Mouse (Mus musculus) spleen, adult 2 months (tissue): Measurements from ENCODE around the gene Ccdc57. TPM values are rescaled to one million over a fixed set of nuclear protein-coding genes. Genes with fewer than 3 reads are reported as not detected.
"Not testable (repeated sequence)": the region's sequence is repeated elsewhere in the genome, so short reads cannot be mapped to it uniquely, and the experiment has no call there.

Experiments
- DNase-seq, 2 experiments: peaks; one replicate each; pipeline versions ENCODE4 v3.0.0 to v3.0.0-alpha.2; 2012 to 2021; ENCODE audit warnings: low spot score in 2 of 2, low read depth in 1 of 2
- H3K27ac ChIP-seq: fragments of 200-500 bp; 2 replicates; pipeline ENCODE4 v1.5.1; 2012; ENCODE audit warnings: low read length, inconsistent platforms; ENCODE audit not compliant: insufficient read depth
- H3K27me3 ChIP-seq: fragments of 200-500 bp; 2 replicates; pipeline ENCODE4 v1.6.1; 2012; ENCODE audit warnings: mild to moderate bottlenecking, moderate library complexity, low read length, inconsistent platforms; ENCODE audit not compliant: control insufficient read depth, insufficient read depth
- H3K36me3 ChIP-seq: fragments of 200-500 bp; 2 replicates; pipeline ENCODE4 v1.6.1; 2012; ENCODE audit warnings: mild to moderate bottlenecking, low read length, inconsistent platforms; ENCODE audit not compliant: control insufficient read depth, insufficient read depth
- H3K4me1 ChIP-seq: fragments of 200-500 bp; 2 replicates; pipeline ENCODE4 v1.6.1; 2011; ENCODE audit warnings: inconsistent platforms; ENCODE audit not compliant: control insufficient read depth, insufficient read depth, insufficient read length
- H3K4me3 ChIP-seq: fragments of 200-500 bp; 2 replicates; pipeline ENCODE4 v1.5.1; 2011; ENCODE audit warnings: mild to moderate bottlenecking, inconsistent platforms; ENCODE audit not compliant: insufficient read depth, insufficient read length; ENCODE audit errors: extremely low read depth
- CTCF ChIP-seq: fragments of 200-500 bp; IDR thresholded peaks from 2 replicates; pipeline ENCODE4 v1.5.1; 2011; ENCODE audit warnings: mild to moderate bottlenecking, inconsistent platforms; ENCODE audit not compliant: insufficient read depth, insufficient read length, insufficient replicate concordance; ENCODE audit errors: extremely low read depth
- POLR2A ChIP-seq: fragments of 200-500 bp; IDR thresholded peaks from 2 replicates; pipeline ENCODE4 v1.6.1; 2011; ENCODE audit warnings: low read depth, low read length, inconsistent platforms
- WGBS: fragments of 180-500 bp; shearing (Covaris S2); methylation state at CpG from one replicate; pipeline ENCODE4 v1.1.7; 2018; 5-methylcytosine and 5-hydroxymethylcytosine counted together
- polyA plus RNA-seq: library from polyadenylated mRNA; depleted of rRNA; stranded (reverse); fragments of >200 nt; gene quantifications from 2 replicates; pipeline ENCODE4 v1.2.3, GENCODE M21; 2012

Ccdc57 gene
- polyA plus RNA-seq, 1 experiment: 0.78 TPM

GRCm38 (mm10) chr11:120833555-120834280, 99.0 kb downstream of the Ccdc57 start:
- WGBS: 85% methylated on average over 8 of the region's 8 CpGs
- no peak for DNase-seq
- TF ChIP-seq CTCF: no peak
- no peak for TF ChIP-seq POLR2A
- no peaks in the 10 kb centered on the region for H3K4me1 ChIP-seq
- H3K4me3 ChIP-seq: no peak overlapping the region
- no peaks in the 10 kb centered on the region for H3K36me3 ChIP-seq
- H3K27me3 ChIP-seq: no peaks in the 10 kb centered on the region
- no peak overlapping the region for H3K27ac ChIP-seq

- WGBS: 89% methylated on average over 5 of the region's 5 CpGs
- H3K36me3 ChIP-seq, DNase-seq, H3K27ac ChIP-seq, H3K4me1 ChIP-seq, H3K4me3 ChIP-seq, H3K27me3 ChIP-seq: not testable (repeated sequence)
These were observed 99.7 kb downstream of the Ccdc57 start for GRCm38 (mm10) chr11:120832962-120833361.

GRCm38 (mm10) chr11:120831659-120832440, 100.8 kb downstream of the Ccdc57 start:
- no peaks in the 10 kb centered on the region for H3K4me1 ChIP-seq
- H3K4me3 ChIP-seq: no peak overlapping the region
- no peak for DNase-seq
- WGBS: 87% methylated on average over 3 of the region's 3 CpGs
- H3K27me3 ChIP-seq: no peaks in the 10 kb centered on the region
- TF ChIP-seq CTCF (no peak), POLR2A (no peak)
- no peak overlapping the region for H3K27ac ChIP-seq
- no peaks in the 10 kb centered on the region for H3K36me3 ChIP-seq

GRCm38 (mm10) chr11:120830686-120831085, 102.0 kb downstream of the Ccdc57 start:
- no peak overlapping the region for H3K27ac ChIP-seq
- no peak overlapping the region for H3K4me3 ChIP-seq
- H3K27me3 ChIP-seq: no peaks in the 10 kb centered on the region
- no peak for DNase-seq
- WGBS: 88% methylated on average over 12 of the region's 12 CpGs
- peaks cover 2% of the 10 kb centered on the region; the same call in 1 of the 2 replicates for H3K4me1 ChIP-seq
- TF ChIP-seq CTCF (no peak), POLR2A (no peak)
- H3K36me3 ChIP-seq: no peaks in the 10 kb centered on the region

GRCm38 (mm10) chr11:120829757-120830532, 102.7 kb downstream of the Ccdc57 start:
- no peaks in the 10 kb centered on the region for H3K27me3 ChIP-seq
- WGBS: 91% methylated on average over 10 of the region's 10 CpGs
- H3K36me3 ChIP-seq: no peaks in the 10 kb centered on the region
- no peak for DNase-seq
- H3K4me3 ChIP-seq: no peak overlapping the region
- peaks cover 7% of the 10 kb centered on the region; the same call in 1 of the 2 replicates for H3K4me1 ChIP-seq
- TF ChIP-seq CTCF: no peak
- no peak for TF ChIP-seq POLR2A
- no peak overlapping the region for H3K27ac ChIP-seq

GRCm38 (mm10) chr11:120828416-120828815, 104.3 kb downstream of the Ccdc57 start:
- no peak overlapping the region for H3K27ac ChIP-seq
- TF ChIP-seq CTCF (no peak), POLR2A (no peak)
- 87% methylated on average over 4 of the region's 4 CpGs for WGBS
- H3K27me3 ChIP-seq: no peaks in the 10 kb centered on the region
- DNase-seq: no peak
- peaks cover 8% of the 10 kb centered on the region; the same call in 1 of the 2 replicates for H3K4me1 ChIP-seq
- H3K36me3 ChIP-seq: no peaks in the 10 kb centered on the region
- no peak overlapping the region for H3K4me3 ChIP-seq
